Mouse (Mus musculus) spleen, adult 2 months (tissue): ENCODE measurements around the gene Wdr82. TPM values are rescaled to one million over a fixed set of nuclear protein-coding genes. Genes with fewer than 3 reads are reported as not detected.

Experiments used
- DNase-seq, 2 experiments: peaks; one replicate each; pipeline versions ENCODE4 v3.0.0 to v3.0.0-alpha.2; 2012 to 2021; ENCODE audit warnings: low spot score in 2 of 2, low read depth in 1 of 2
- H3K27ac ChIP-seq: fragments of 200-500 bp; 2 replicates; pipeline ENCODE4 v1.5.1; 2012; ENCODE audit warnings: low read length, inconsistent platforms; ENCODE audit not compliant: insufficient read depth
- H3K27me3 ChIP-seq: fragments of 200-500 bp; 2 replicates; pipeline ENCODE4 v1.6.1; 2012; ENCODE audit warnings: mild to moderate bottlenecking, moderate library complexity, low read length, inconsistent platforms; ENCODE audit not compliant: control insufficient read depth, insufficient read depth
- H3K36me3 ChIP-seq: fragments of 200-500 bp; 2 replicates; pipeline ENCODE4 v1.6.1; 2012; ENCODE audit warnings: mild to moderate bottlenecking, low read length, inconsistent platforms; ENCODE audit not compliant: control insufficient read depth, insufficient read depth
- H3K4me1 ChIP-seq: fragments of 200-500 bp; 2 replicates; pipeline ENCODE4 v1.6.1; 2011; ENCODE audit warnings: inconsistent platforms; ENCODE audit not compliant: control insufficient read depth, insufficient read depth, insufficient read length
- H3K4me3 ChIP-seq: fragments of 200-500 bp; 2 replicates; pipeline ENCODE4 v1.5.1; 2011; ENCODE audit warnings: mild to moderate bottlenecking, inconsistent platforms; ENCODE audit not compliant: insufficient read depth, insufficient read length; ENCODE audit errors: extremely low read depth
- CTCF ChIP-seq: fragments of 200-500 bp; IDR thresholded peaks from 2 replicates; pipeline ENCODE4 v1.5.1; 2011; ENCODE audit warnings: mild to moderate bottlenecking, inconsistent platforms; ENCODE audit not compliant: insufficient read depth, insufficient read length, insufficient replicate concordance; ENCODE audit errors: extremely low read depth
- POLR2A ChIP-seq: fragments of 200-500 bp; IDR thresholded peaks from 2 replicates; pipeline ENCODE4 v1.6.1; 2011; ENCODE audit warnings: low read depth, low read length, inconsistent platforms
- WGBS: fragments of 180-500 bp; shearing (Covaris S2); methylation state at CpG from one replicate; pipeline ENCODE4 v1.1.7; 2018; 5-methylcytosine and 5-hydroxymethylcytosine counted together
- polyA plus RNA-seq: library from polyadenylated mRNA; depleted of rRNA; stranded (reverse); fragments of >200 nt; gene quantifications from 2 replicates; pipeline ENCODE4 v1.2.3, GENCODE M21; 2012

The Wdr82 gene
- polyA plus RNA-seq, 1 experiment, result 41.3 TPM

- no peak for DNase-seq
- H3K4me3 ChIP-seq, result no peak overlapping the region
- no peak overlapping the region for H3K27ac ChIP-seq
- 86% methylated on average over 3 of the region's 3 CpGs for WGBS
- no peak for TF ChIP-seq POLR2A
- no peak for TF ChIP-seq CTCF
- peaks cover 2% of the 10 kb centered on the region; the same call in 1 of the 2 replicates for H3K36me3 ChIP-seq
- no peaks in the 10 kb centered on the region for H3K27me3 ChIP-seq
- H3K4me1 ChIP-seq, result peaks cover 47% of the 10 kb centered on the region
Measured at GRCm38 (mm10) chr9:106201895-106202294, 31.2 kb downstream of the Wdr82 start.

GRCm38 (mm10) chr9:106202819-106203636, 32.3 kb downstream of the Wdr82 start, which contains the start of gene Twf2:
Gene Twf2, plus strand, starts transcription at chr9:106203108.
- no peak for TF ChIP-seq CTCF
- peak; percentile 80 for TF ChIP-seq POLR2A
- peak within 1 kb of the TSS; percentile 88 for H3K27ac ChIP-seq
- peak; percentile 74 to 88 for DNase-seq
- peak within 1 kb of the TSS; percentile 79 for H3K4me3 ChIP-seq
- H3K4me1 ChIP-seq, result peaks cover 39% of the 10 kb centered on the region; the same call in 1 of the 2 replicates
- H3K27me3 ChIP-seq, result no peaks in the 10 kb centered on the region
- 1% methylated on average over 57 of the region's 61 CpGs for WGBS
- peaks cover 4% of the 10 kb centered on the region; the same call in 1 of the 2 replicates for H3K36me3 ChIP-seq

DNA sequence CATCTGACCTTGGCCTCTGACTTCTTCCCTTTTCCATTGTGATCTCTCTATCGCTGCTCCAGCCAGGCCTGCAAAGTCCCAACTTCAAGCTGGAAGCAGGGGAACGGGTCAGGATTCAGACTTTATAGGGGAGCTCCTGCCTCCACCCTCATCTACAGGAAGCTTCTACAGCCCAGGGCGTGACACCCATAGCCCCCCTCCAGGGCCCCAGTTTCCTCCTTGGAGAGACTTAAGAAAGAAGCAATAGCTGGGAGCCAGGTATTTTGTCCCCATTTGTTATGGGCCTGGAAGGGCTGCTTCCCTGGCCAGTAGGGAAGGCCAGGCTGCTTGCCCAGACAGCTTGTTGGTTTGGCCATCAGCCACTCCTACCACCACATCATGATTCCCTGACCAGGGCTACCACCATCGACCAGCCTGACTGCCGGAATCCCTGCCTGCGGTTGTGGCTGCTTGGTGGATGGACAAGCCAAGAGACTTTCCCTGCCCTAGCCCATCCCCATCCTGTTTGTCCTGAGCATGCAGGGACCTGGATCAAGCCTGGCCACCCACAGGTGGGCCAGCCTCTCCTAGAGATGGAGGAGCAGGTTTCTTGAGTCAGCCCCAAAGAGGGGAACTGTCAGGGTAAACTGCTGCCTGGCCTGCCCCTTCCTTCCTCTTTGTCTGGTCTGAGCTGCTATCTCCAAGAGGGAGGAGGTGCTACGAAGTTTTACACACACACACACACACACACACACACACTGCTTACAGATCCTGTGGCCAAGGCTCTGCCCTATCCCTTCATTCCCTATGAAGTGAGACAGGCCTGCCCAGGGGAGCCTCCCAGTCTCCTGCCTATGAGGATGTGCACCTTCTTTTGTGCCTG, 33.5 kb downstream of the Wdr82 start:
- peaks cover 32% of the 10 kb centered on the region; the same call in 1 of the 2 replicates for H3K4me1 ChIP-seq

DNA sequence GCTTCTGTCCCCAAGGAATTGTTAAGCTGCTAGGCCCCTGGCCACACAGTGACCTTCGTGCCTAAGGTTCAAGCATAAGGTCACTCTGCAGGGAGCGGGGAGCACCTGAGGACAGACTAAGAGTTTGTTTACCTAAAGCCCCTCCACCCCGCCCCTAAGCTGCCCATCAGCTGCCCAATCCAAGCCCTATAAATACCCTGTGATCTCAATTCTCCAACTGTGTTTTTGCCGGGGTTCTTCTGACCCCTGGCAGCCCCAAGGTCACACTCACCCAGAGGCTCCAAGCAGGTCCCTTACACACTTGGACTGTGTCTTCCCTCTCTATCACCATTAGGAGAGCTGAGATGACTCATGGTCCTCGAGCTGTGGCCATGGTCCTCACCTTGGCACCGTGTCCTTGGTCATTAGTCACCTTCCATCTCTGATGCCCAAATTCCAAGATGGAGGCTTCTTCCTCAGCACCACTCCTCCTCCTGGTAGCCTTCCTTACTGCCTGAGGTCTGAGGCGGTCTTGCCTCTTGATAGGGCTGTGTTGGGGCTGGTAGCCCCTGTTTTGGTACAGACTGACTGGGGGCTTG, 35.1 kb downstream of the Wdr82 start:
- no peak overlapping the region for H3K4me3 ChIP-seq

More for the DNA sequence above, 33.5 kb downstream of the Wdr82 start:
- peaks cover 9% of the 10 kb centered on the region for H3K36me3 ChIP-seq
- H3K27ac ChIP-seq, result peak overlapping the region; percentile 12
- TF ChIP-seq POLR2A (no peak), CTCF (no peak)
- WGBS, result 24% methylated on average over 7 of the region's 7 CpGs
- H3K27me3 ChIP-seq, result no peaks in the 10 kb centered on the region
- H3K4me3 ChIP-seq, result peak overlapping the region; percentile 79
- no peak for DNase-seq

DNA sequence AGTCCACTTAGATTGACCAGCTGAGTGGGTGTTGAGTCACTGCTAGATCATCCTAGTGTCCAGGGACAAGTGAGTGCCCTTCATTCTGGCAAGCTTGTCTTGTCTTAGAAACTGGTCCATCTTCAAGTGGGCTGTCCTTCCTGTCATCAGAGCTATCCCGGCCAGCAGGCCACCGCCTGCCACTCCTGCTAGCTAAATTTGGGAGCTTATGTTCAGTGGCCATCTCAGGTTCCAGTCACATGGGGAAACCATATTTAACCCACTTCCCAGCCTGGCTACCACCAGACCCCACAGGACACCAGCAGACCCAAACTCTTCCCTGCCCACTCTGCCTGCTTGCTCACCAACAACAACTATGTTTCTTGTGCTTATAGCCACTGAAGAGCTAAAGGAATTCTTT, 35.8 kb downstream of the Wdr82 start:
- Histone ChIP-seq H3K36me3 (peaks cover 11% of the 10 kb centered on the region), H3K4me1 (peaks cover 24% of the 10 kb centered on the region)
- WGBS, result 90% methylated on average over 2 of the region's 2 CpGs

More for the DNA sequence above, 35.1 kb downstream of the Wdr82 start:
- no peak overlapping the region for H3K27ac ChIP-seq
- no peak for TF ChIP-seq POLR2A
- no peak for TF ChIP-seq CTCF
- no peaks in the 10 kb centered on the region for H3K27me3 ChIP-seq
- H3K36me3 ChIP-seq, result peaks cover 11% of the 10 kb centered on the region
- DNase-seq, result no peak
- peaks cover 22% of the 10 kb centered on the region; the same call in 1 of the 2 replicates for H3K4me1 ChIP-seq
- 85% methylated on average over 7 of the region's 7 CpGs for WGBS

GRCm38 (mm10) chr9:106208181-106208580, 37.5 kb downstream of the Wdr82 start:
- H3K4me1 ChIP-seq, result peaks cover 27% of the 10 kb centered on the region
- peaks cover 22% of the 10 kb centered on the region for H3K36me3 ChIP-seq
- no peak for TF ChIP-seq CTCF
- no peak for TF ChIP-seq POLR2A
- WGBS, result 91% methylated on average over 5 of the region's 5 CpGs
- H3K27ac ChIP-seq, result no peak overlapping the region
- no peak overlapping the region for H3K4me3 ChIP-seq
- H3K27me3 ChIP-seq, result no peaks in the 10 kb centered on the region
- DNase-seq, result no peak

More for the DNA sequence above, 35.8 kb downstream of the Wdr82 start:
- H3K27me3 ChIP-seq, result no peaks in the 10 kb centered on the region
- no peak for DNase-seq
- TF ChIP-seq CTCF (no peak), POLR2A (no peak)
- no peak overlapping the region for H3K4me3 ChIP-seq
- H3K27ac ChIP-seq, result no peak overlapping the region
